Mouse (Mus musculus): ENCODE results near the gene Arhgef10l. TPM values are rescaled to one million over a fixed set of nuclear protein-coding genes. Genes with fewer than 3 reads are reported as not detected.

Gene Arhgef10l
- total RNA-seq, 2 experiments from 2014 or later = 30.2 to 37.8 TPM

- DNase-seq (ENCODE audit: low spot score in 2 of 2) = no peak
These were observed 29.4 kb downstream of the Arhgef10l start for GRCm38 (mm10) chr4:140636312-140636996.

DNA sequence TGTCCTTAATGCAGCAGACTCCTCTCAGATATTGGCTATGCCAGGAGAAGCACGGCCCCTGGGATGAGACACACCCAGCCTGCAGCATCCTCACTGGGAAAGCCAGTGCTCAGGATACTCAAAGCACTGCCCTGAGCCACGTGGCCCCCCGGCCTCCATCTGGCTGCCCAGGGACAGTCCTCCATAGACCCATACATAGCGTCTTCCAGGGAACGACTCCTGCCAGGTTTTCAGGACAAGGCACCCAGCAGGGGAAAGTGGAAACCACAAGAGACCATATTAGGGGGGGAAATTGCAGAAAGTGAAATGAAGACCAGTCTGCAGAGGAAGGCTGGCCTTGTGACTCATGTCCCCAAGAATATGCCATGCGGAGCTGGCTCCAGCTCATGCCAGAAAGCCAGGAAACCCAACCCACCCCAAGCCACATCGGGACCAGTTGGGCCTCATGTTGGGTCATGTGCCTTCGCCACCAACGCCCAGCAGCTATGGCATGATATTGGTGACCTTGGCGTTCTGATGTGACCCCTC lies 30.9 kb downstream of the Arhgef10l start:
- DNase-seq (ENCODE audit: low spot score in 2 of 2) = no peak

DNA sequence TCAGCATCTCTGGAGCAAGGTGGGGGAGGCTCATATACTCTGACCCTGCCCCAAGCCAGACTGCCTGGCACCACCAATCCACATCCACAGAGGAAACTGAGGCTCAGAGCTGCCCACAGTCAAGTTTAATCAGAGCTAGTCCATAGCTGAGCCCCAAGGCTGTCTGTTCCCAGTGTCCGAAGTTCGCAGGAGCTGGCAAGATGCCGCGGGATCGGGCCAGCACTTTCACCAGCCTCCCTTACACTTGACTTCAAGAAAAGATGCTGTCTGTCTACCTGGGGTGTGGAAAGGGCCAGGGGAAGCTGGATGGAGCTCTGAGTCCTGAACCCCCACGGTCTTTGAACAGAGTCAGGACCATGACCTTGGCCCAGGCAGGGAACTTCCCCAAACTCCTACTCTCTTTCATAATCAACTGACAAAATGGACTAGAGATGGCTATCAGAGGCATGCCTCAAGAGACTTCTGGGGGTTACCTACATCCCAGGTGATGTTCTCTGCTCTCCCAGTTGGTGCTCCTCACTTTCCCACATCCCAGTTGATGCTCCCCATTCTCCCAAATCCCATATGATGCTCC lies 34.4 kb downstream of the Arhgef10l start:
- DNase-seq (ENCODE audit: low spot score in 2 of 2) = no peak

- DNase-seq (ENCODE audit: low spot score in 2 of 2) = no peak
These were observed 35.1 kb downstream of the Arhgef10l start for GRCm38 (mm10) chr4:140630651-140631241.

DNA sequence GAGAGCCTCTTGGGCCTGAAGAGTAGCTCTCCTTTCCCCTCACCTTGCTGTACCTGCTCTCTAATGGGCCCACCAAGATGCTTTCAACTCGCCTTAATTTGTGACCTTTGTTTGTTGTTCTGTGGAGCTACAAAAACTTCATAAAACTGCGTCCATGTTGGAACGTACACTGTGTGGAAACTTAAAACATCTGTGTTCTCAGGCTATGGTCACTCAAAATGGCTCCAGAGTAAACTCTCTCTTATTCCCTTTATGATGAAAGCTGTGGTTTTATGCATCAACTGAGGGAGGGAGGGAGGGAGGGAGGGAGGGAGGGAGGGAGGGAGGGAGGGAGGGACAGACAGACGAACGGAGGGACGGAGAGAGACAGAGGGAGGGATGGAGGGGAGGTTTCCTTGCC lies 35.7 kb downstream of the Arhgef10l start:
- DNase-seq (ENCODE audit: low spot score in 2 of 2) = no peak

DNA sequence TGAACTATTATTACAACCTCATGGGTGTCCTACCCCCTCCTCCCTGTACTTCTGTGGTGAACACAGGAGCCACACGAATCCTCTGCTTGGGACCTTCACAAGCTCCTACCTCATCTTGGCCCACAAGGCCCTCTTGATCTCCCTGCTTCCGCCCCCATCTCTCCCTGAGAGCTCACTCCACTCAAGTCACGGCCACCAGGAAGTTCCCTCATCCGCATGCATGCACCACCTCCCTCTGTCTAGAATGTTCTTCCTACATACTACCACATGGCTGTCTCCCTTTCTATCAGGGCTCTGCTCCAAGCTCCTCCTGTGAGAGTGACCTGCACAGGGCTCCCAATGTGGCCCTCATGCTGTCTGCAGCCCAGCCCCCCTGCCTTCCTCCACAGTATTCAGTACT lies 36.8 kb downstream of the Arhgef10l start:
- no peak for DNase-seq (ENCODE audit: low spot score in 2 of 2)

DNA sequence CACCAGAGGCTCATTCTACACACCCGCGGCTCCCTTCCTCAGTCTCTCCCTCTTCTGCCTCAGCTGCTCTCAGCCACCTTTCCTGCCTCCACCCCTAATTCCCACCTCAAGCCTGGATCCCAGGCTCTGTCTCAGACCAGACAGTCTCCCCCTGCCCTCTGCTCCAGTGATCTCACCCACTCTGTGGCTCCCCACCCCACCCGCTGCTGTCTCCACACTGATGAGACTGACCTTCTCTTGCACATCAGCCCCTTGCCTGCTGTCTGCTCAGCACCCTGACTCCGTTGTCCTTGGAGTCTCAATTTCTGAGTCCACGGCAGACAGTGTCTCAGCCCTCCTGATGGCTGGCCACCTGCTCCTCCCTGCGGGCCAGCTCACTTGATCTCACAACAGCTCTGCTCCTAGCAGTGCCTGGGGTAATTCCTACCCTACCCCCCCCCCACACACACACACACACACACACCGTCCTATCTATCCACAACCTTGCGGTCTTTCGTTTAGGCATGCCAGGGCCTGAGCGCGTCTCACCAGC lies 37.3 kb downstream of the Arhgef10l start:
- no peak for DNase-seq (ENCODE audit: low spot score in 2 of 2)

DNA sequence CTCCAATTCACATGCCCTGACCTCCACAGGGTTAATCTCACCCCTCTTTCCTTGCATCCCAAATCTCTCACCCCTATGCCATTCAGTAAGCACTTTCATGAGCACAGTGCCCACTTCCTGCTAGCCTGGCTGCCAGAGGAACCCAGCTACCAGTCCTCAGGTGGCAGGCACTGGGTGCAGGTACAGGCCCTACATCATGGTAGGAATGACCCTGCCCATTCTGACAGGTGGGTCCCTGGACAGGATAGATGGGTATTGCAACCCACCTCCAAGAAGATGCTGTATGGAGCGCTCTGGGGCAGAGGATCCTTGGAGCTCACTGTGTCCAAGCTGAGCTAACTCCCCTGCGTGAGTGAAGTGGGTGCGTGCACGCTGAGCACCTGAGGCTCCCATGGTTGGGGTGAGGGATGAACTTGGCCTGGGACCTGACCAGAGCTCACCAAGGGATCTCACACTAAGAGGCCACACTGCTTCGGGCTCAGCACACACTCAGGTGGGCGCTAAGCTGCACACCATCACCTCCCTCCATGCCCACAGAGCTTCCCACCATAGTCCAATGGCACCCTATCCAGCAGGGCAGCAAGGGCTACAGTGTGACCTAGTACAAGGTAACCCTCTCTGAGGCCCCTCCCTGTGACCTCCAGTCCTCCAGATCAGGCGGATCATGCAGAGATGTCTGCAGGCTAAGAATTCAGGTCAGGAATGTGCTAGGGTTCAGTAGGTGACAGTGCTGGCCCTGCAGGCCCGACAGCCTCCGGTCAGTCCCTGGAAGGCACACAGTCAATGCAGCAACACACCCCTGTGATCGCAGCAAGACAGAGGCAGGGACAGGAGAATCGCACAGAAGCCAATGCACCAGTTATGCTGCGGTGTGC lies 39.9 kb downstream of the Arhgef10l start:
- DNase-seq (ENCODE audit: low spot score in 2 of 2) = no peak

DNA sequence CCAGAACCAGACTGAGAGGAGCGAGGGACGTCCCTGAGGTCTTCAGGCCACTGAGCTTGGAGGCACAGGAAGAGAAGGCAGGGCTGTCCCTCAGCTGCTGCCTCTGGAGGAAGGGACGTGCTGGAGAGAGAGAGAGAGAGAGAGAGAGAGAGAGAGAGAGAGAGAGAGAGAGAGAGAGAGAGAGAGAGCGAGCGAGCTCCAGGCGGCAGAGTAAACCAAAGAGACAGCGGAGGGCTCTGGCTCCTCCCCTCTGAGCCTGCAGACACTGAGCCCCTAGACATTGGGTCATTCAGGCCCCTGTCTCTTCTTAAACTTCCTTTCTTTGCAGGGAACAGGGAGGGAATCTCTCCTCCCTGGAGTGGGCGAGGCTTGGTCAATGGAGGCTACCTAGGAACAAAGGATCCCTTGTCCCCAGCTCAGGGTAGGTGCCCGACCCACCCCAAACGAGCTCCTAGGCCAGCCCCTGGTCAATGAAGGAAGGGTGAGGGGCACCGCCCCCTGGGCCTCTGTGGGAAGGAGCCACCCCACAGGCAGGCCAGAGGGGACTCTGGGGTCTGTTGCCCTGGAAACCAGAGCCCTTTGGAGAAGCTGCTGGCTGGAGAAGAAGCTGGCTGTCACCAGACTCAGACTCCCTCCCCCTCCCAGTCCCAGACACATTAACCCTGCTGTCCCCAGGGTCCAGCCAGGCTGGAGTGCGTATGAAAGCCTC lies 41.2 kb downstream of the Arhgef10l start:
- no peak for DNase-seq (ENCODE audit: low spot score in 2 of 2)

GRCm38 (mm10) chr4:140624087-140624467 lies 41.7 kb downstream of the Arhgef10l start:
- DNase-seq (ENCODE audit: low spot score in 2 of 2) = no peak

GRCm38 (mm10) chr4:140622819-140623218 lies 43.0 kb downstream of the Arhgef10l start:
- DNase-seq (ENCODE audit: low spot score in 2 of 2) = no peak

GRCm38 (mm10) chr4:140620496-140620895 lies 45.3 kb downstream of the Arhgef10l start:
- DNase-seq (ENCODE audit: low spot score in 2 of 2) = no peak

DNA sequence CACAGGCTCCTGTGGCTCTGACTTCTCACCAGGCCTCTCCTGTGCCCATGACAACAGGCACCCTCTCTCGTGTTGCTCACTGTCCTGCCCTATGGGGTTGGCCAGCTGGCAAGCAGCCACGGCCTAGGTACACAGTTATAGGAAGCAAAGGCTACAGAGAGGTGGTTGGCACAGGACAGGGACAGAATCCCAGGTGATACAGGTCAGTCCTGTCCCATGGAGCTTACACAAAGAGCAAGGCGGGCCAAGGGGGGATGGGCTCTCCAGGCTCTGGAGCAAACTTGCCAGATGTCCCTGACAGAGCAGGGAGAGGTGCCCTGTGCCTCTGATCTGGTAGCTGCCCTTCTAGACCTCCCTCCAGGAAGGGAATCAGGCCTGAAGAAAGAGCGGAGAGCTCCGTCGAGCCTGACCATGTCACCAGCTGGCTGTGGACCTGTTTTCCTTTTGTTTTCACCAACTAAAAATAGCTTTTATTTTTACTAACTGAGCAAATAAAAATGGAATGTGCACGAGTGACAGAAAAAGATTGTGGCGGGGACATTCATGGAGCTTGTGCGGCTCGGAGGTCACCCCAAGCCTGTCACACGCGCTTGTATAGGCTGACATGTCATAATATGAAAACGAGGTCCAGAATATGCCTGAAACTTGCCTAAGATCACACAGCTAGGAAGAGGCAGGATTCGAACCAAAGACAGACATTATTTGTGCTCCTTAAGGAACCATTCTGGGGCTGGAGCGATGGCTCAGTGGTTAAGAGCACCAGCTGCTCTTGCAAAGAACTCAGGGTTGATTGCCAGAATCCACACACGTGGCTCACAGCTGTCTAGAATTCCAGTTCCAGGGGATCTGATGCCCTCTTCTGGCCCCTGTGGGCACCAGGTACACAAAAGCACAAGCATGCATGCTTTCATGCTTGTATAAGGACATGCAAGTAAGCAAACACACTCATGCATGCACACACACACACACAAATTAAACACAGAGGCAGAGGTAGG lies 48.1 kb downstream of the Arhgef10l start:
- peak in 1 of 2 experiments; percentile 29 for DNase-seq (ENCODE audit: low spot score in 2 of 2)

DNA sequence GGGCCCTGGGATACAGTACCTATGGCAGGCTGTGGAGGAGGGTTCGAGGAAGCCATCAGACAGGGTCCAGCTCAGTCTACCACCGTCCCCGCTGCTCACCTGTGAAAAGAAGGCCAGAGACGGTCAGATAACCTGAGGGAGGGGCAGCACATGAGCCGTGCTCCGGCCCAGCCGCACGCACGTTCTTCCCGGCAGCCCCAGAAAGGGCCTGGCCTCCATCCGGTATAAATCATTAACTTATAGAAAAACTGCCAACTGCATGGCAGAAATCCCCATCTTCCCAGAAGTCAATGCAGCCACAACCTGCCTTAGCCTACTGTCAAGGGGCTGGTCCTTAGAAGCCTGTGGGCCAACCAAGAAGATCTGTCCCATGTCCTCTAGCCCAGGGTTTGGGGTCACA lies 48.9 kb downstream of the Arhgef10l start:
- no peak for DNase-seq (ENCODE audit: low spot score in 2 of 2)

DNA sequence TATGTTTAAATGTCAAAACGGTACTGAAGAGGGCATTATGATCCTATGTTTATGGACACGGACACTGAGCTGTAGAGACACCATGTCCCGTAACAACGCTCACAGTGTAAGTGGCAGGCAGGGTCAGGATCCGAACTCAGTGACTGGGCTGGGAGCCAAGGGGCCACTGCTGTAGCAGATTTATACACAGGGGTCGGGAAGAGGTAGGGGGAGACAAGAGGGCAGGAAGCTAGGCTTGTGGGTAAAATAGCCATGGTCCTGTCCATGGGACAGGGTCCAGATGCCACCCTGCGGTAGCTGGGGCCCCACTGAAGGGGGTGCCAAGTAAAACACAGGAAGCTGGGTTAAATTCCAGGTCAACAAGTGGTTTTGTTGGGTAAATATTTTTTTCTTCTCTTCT lies 49.6 kb downstream of the Arhgef10l start:
- DNase-seq (ENCODE audit: low spot score in 2 of 2) = no peak

- no peak for DNase-seq (ENCODE audit: low spot score in 2 of 2)
These were observed 50.0 kb downstream of the Arhgef10l start for GRCm38 (mm10) chr4:140615771-140616170.

GRCm38 (mm10) chr4:140614553-140614952 lies 51.3 kb downstream of the Arhgef10l start:
- no peak for DNase-seq (ENCODE audit: low spot score in 2 of 2)

DNA sequence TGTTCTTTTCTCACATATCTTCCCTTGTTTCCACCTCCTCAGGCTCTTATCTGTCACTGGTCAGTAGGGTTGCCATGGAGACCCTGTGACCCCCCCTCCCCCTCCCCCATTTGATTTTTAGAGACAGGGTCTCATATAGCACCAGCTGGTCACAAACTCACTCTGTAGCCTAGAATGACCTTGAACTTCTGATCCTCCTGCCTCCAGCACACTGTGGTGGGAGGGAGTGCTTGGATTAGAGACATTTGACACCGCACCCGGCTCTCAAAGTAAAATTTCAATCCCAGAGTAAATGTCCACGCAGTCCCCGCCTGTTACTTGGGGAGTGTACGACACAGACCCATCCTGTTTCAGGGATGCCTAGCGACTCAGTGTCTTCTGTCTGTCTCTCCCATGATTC lies 51.7 kb downstream of the Arhgef10l start:
- DNase-seq (ENCODE audit: low spot score in 2 of 2) = no peak

DNA sequence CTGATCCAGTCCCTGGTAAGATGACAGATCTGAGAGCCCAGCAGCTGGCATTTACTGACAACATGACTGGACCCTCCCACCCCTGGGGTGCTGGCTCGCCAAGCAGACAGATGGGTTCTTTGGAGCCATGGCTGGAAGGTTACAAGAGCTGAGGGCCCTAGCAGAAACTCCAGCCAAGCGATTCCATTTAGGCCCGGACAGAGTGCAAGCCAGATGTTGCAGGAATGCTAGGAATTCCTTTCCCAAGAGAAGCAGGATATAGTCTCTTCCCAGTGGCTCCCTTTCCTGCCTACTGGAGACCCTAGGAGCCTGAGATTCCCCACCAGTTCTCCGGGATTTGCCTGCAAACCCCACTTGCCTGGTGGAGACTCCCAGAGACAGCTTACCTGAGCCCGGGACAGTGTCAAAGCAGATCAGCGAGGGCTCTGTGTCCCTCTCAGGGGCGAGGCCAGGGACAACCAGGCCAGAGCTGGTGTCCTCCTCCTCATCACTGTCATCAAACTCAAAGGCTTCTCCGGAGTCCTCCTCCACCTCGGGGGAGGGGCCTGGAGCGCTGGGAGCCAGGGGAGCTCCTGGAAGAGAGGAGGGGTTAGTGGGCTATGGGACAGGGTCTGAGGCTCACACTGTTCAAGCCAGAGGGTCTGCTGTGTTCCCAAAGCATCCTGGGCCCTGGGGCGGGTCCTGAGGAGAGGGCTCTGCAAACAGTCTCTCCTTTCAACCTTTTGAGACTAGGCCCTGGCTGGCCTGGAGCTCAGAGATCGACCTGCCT lies 54.8 kb downstream of the Arhgef10l start:
- no peak for DNase-seq (ENCODE audit: low spot score in 2 of 2)

Data from adrenal gland, postnatal 4 days (tissue).